Mouse (Mus musculus) intestine, embryonic 14.5 days (tissue): ENCODE measurements around the gene Ppa2. TPM values are rescaled to one million over a fixed set of nuclear protein-coding genes. Genes with fewer than 3 reads are reported as not detected.
A peak's percentile ranks its signal among the peaks of the same experiment; 100 is the strongest.

Experiments
- ATAC-seq: fragments of 200-750 bp; cut with Nextera tagmentation; replicated peaks from 2 replicates; pipeline ENCODE4 v1.8.0; 2017; ENCODE audit warnings: low read depth, moderate number of reproducible peaks, moderate TSS enrichment, moderate library complexity; ENCODE audit not compliant: low FRiP score, low TSS enrichment
- DNase-seq: peaks from one replicate; pipeline ENCODE4 v3.0.0-alpha.2; 2018; ENCODE audit warnings: low spot score
- H3K27ac ChIP-seq: fragments of 300-500 bp; sonication (generic); 2 replicates; pipeline ENCODE4 v1.5.1; 2014; ENCODE audit warnings: low read depth, mild to moderate bottlenecking, control low read depth
- H3K27me3 ChIP-seq: fragments of 300-500 bp; sonication (generic); replicated peaks from 2 replicates; pipeline ENCODE4 v1.6.1; 2014; ENCODE audit warnings: low read length, control low read depth; ENCODE audit not compliant: control insufficient read depth, insufficient read depth
- H3K36me3 ChIP-seq: fragments of 300-500 bp; sonication (generic); 2 replicates; pipeline ENCODE4 v1.6.1; 2014; ENCODE audit warnings: low read length, control low read depth; ENCODE audit not compliant: control insufficient read depth, insufficient read depth
- H3K4me1 ChIP-seq: fragments of 300-500 bp; sonication (generic); replicated peaks from 2 replicates; pipeline ENCODE4 v1.6.1; 2014; ENCODE audit warnings: low read length, control low read depth, mixed read lengths; ENCODE audit not compliant: control insufficient read depth, insufficient read depth
- H3K4me2 ChIP-seq: fragments of 300-500 bp; sonication (generic); 2 replicates; pipeline ENCODE4 v1.6.1; 2014; ENCODE audit warnings: low read length
- H3K4me3 ChIP-seq: fragments of 300-500 bp; sonication (generic); 2 replicates; pipeline ENCODE4 v1.5.1; 2014; ENCODE audit warnings: low read depth, low read length, control low read depth, mixed read lengths
- H3K9ac ChIP-seq: fragments of 300-500 bp; sonication (generic); 2 replicates; pipeline ENCODE4 v1.6.1; 2014; ENCODE audit warnings: mild to moderate bottlenecking, low read length
- H3K9me3 ChIP-seq: fragments of 300-500 bp; sonication (generic); 2 replicates; pipeline ENCODE4 v1.6.1; 2016; ENCODE audit warnings: low read length, control low read depth; ENCODE audit not compliant: control insufficient read depth
- WGBS: fragments of 180-500 bp; shearing (Covaris S2); extraction: QIAGEN DNeasy Blood & Tissue Kit; methylation state at CpG from one replicate; pipeline ENCODE4 v1.1.7; 2014; 5-methylcytosine and 5-hydroxymethylcytosine counted together
- polyA plus RNA-seq: library from polyadenylated mRNA; unstranded; fragments of >200 nt; fragmentation: Nextera tagmentation; extraction: Ambion mirVana; gene quantifications from 2 replicates; pipeline ENCODE4 v1.2.1, GENCODE M21; 2014

Ppa2 gene
- polyA plus RNA-seq, 1 experiment from 2014 or later, result 113 TPM

DNA sequence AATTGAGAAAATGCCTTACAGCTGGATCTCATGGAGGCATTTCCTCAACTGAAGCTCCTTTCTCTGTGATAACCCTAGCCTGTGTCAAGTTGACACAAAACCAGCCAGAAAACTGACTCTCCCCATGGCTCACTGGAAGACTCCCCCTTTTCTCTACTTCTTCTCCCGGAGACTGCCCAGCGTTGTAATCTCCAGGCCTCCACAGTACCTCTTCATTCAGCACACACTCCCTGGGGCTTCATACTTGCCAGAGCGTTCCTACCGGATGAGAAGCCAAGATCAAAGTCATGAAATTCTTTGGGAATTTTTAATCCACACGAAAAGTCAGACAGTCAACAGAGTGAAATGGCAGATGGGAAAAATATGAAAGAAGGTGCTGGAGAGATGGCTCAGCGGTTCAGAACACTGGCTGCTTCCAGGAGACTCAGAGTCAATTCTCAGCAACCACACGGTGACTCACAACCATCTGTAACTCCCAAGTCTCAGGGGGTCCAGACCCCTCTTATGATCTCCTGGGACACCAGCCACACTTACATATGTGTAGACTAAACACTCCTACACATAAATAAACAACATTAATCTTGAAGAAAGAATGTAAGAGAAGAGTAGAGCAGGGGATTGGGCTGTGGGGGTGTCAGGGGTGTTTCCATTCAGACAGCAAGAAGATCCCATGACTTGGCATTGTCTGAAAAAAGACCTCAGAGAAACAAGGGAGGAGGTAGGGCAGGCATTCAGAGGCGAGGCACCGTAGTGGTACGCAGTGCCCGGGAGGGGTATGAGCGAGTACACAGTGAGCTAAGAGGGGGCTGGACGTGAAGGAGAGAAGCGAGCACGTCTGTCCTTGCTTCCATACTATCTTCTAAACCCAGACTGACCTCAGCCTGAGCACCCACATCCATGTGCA lies 23.6 kb downstream of the Ppa2 start:
- 63% methylated on average over 15 of the region's 15 CpGs for WGBS
- no peak overlapping the region for H3K9ac ChIP-seq
- H3K4me1 ChIP-seq, result no peaks in the 10 kb centered on the region; the same call in 1 of the 2 replicates
- no peak overlapping the region for H3K4me3 ChIP-seq
- H3K4me2 ChIP-seq, result no peak overlapping the region
- H3K27ac ChIP-seq, result no peak overlapping the region
- ATAC-seq (no peak), DNase-seq (no peak)
- no peaks in the 10 kb centered on the region for H3K9me3 ChIP-seq
- H3K36me3 ChIP-seq, result 0 out of 2 replicates have a peak, but pooled peaks cover 5% of the 10 kb centered on the region
- no peaks in the 10 kb centered on the region for H3K27me3 ChIP-seq

DNA sequence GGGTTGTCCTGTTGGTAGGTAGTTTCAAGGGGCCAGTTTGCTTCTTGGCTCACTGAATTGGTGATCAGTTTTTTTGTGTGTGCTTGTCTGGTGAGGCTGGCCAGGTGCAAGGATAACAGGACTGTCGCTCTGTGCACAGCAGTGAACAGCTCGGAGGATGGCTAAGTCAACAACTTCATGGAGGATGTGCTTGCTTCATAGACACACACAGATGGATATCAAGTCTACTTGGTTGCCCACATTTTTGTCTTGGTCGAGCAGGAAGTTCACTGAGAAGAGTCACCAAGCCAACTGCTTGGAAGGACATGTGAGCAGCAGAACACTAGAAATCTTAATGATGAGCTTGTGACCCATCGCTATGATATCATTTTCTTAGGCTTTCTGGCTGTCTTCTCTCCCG lies 24.8 kb downstream of the Ppa2 start:
- Histone ChIP-seq H3K27me3 (no peaks in the 10 kb centered on the region), H3K27ac (no peak overlapping the region), H3K4me3 (no peak overlapping the region), H3K9me3 (no peaks in the 10 kb centered on the region), H3K4me2 (no peak overlapping the region), H3K9ac (no peak overlapping the region), H3K36me3 (0 out of 2 replicates have a peak, but pooled peaks cover 5% of the 10 kb centered on the region), H3K4me1 (peaks cover 5% of the 10 kb centered on the region)
- 81% methylated on average over 5 of the region's 5 CpGs for WGBS
- no peak for ATAC-seq
- DNase-seq, result no peak

DNA sequence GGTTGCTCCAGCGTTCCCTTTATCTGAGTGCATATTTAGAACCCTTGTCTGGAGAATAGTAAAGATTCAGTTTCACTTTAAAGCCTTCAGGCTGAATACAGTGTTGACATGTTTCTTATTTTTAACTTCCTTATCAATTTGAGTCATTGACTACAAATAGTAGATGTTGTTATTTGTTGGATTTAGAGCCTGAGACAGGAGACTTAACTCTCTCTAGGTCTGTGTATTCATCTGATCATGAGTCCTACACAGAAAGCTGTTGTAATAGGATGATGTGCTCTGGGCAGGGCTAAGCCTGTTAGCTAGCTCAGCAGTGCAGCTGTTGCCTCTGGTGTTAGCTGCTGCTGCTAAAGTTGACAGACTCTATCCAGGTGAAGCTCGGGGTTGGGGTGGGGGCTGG lies 25.3 kb downstream of the Ppa2 start:
- Histone ChIP-seq H3K4me3 (no peak overlapping the region), H3K4me1 (peaks cover 7% of the 10 kb centered on the region), H3K4me2 (no peak overlapping the region), H3K9me3 (no peaks in the 10 kb centered on the region), H3K27me3 (no peaks in the 10 kb centered on the region), H3K27ac (no peak overlapping the region), H3K36me3 (peaks cover 7% of the 10 kb centered on the region; the same call in 1 of the 2 replicates), H3K9ac (no peak overlapping the region)
- DNase-seq, result no peak
- ATAC-seq, result no peak
- 80% methylated on average over 2 of the region's 2 CpGs for WGBS

DNA sequence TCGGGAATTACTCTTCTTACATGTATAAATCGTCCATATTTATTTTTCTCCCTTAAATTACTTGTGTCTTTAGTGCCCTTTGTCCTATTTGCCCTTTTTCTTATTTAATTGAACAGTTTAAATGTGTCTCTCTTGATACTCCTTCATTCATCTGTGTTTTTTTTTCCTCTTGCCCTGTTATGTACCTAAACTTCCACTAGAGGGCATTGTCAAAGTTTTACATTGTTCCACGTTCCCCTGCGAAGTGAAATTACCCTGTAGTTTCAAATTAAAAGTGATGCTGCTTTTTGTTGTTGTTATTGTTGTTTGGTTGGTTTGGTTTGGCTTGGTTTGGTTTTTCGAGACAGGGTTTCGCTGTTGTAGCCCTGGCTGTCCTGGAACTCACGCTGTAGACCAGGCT lies 26.5 kb downstream of the Ppa2 start:
- DNase-seq (no peak), ATAC-seq (no peak)
- H3K27me3 ChIP-seq, result no peaks in the 10 kb centered on the region
- H3K36me3 ChIP-seq, result peaks cover 11% of the 10 kb centered on the region
- H3K27ac ChIP-seq, result no peak overlapping the region
- no peak overlapping the region for H3K9ac ChIP-seq
- peaks cover 7% of the 10 kb centered on the region for H3K4me1 ChIP-seq
- H3K4me3 ChIP-seq, result no peak overlapping the region
- no peaks in the 10 kb centered on the region for H3K9me3 ChIP-seq
- H3K4me2 ChIP-seq, result no peak overlapping the region
- 82% methylated on average over 7 of the region's 7 CpGs for WGBS

DNA sequence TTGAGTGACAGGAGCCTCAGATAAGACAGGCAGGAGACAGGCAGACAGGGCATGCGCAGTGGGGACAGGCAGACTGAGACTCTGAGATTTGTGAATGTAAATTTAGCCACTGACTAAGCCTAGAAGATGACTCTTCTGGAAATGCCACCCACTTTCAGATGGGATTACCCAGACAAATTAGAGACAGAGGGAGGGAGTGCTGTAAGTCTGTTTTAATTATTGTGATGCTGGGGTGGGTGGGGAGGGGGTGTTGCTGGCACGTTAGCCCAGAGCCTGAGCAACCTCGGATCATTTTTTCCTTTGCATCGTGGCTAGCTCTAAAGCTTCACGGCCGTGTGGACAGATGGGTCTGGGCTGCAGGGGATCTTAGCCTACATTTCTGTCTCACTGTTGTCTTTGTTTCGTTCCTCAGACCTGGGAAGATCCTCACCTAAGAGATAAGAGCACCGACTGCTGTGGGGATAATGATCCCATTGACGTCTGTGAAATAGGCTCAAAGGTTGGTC lies 29.0 kb downstream of the Ppa2 start:
- Histone ChIP-seq H3K9ac (no peak overlapping the region), H3K4me2 (no peak overlapping the region), H3K27me3 (no peaks in the 10 kb centered on the region), H3K36me3 (peaks cover 14% of the 10 kb centered on the region), H3K4me3 (no peak overlapping the region), H3K9me3 (no peaks in the 10 kb centered on the region), H3K27ac (no peak overlapping the region), H3K4me1 (peaks cover 7% of the 10 kb centered on the region; the same call in 1 of the 2 replicates)
- DNase-seq (no peak), ATAC-seq (no peak; the same call in 1 of the 2 replicates)
- WGBS, result 67% methylated on average over 9 of the region's 9 CpGs

DNA sequence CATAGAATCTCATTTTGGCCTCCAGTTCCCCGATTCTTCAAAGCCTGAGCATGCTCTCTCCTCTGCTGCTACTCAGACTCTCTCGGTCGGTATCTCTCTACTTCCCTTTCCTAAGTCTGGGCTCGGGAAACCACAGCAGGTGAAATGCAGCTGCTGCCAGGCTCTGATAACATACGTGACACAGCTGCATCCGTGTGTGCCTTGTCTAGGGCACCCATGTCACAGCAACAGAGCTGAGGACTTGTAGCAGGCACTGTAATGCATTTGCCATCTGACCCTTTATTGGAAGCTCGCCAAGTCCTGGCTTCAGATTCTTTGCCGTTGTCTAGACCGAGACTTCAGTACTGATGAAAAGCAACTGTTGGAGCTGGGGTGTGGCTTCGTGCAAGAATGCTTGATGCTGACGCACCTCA lies 29.5 kb downstream of the Ppa2 start:
- peaks cover 14% of the 10 kb centered on the region for H3K36me3 ChIP-seq
- H3K9ac ChIP-seq, result no peak overlapping the region
- ATAC-seq (peak; percentile 57; the same call in 1 of the 2 replicates), DNase-seq (peak; percentile 69)
- no peaks in the 10 kb centered on the region for H3K9me3 ChIP-seq
- 30% methylated on average over 11 of the region's 11 CpGs for WGBS
- H3K4me2 ChIP-seq, result no peak overlapping the region
- H3K4me3 ChIP-seq, result no peak overlapping the region
- H3K27ac ChIP-seq, result no peak overlapping the region
- H3K4me1 ChIP-seq, result peaks cover 7% of the 10 kb centered on the region; the same call in 1 of the 2 replicates
- H3K27me3 ChIP-seq, result no peaks in the 10 kb centered on the region

DNA sequence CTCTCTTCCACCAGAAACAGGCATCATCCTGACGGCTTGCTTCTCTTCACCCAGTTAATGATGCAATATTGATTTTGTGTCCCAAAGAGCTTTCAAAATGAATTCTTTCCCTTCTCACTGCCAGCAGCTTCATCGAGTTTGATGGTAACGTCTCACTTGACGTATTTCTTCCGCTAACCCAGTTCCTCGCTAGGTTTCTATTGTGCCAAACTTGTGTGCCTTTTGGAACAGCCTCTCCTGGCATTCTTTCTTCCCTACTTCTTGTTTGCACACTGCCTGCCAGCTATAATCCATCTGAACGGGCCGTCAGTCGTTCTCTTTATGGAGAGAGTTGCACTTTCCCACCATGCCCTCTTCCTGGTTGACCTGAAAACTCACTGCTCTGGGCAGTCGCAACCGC lies 31.2 kb downstream of the Ppa2 start:
- H3K27me3 ChIP-seq, result no peaks in the 10 kb centered on the region
- H3K4me1 ChIP-seq, result peaks cover 7% of the 10 kb centered on the region; the same call in 1 of the 2 replicates
- ATAC-seq (no peak), DNase-seq (no peak)
- no peak overlapping the region for H3K4me2 ChIP-seq
- H3K36me3 ChIP-seq, result peaks cover 14% of the 10 kb centered on the region
- H3K9me3 ChIP-seq, result no peaks in the 10 kb centered on the region
- H3K9ac ChIP-seq, result no peak overlapping the region
- H3K4me3 ChIP-seq, result no peak overlapping the region
- no peak overlapping the region for H3K27ac ChIP-seq
- WGBS, result 87% methylated on average over 11 of the region's 11 CpGs

DNA sequence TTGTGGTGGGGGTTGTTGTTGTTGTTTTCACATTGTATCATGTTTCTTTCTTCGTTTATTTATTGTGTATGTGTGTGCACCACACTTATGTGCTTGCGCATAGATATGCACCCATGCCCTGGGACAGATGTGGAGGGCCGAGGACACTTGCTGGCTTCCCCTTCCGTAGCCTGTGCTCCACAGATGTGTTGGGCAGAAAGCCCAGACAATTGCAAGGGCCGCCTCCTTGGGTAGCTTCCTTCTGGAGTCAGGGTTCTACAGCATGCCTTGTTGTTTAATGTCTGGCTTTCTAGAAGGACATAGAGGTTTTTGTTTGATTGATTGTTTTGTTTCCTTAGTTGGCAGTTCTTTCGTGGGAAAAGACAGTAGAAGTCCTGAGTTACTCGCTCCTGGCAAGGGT lies 37.6 kb downstream of the Ppa2 start:
- DNase-seq (no peak), ATAC-seq (no peak)
- whole genome bisulfite sequencing, result 66% methylated on average over 7 of the region's 7 CpGs
- Histone ChIP-seq H3K4me1 (no peaks in the 10 kb centered on the region), H3K27ac (no peak overlapping the region), H3K4me2 (no peak overlapping the region), H3K27me3 (no peaks in the 10 kb centered on the region), H3K9ac (no peak overlapping the region), H3K9me3 (no peaks in the 10 kb centered on the region), H3K36me3 (0 out of 2 replicates have a peak, but pooled peaks cover 3% of the 10 kb centered on the region), H3K4me3 (no peak overlapping the region)
